Mouse (Mus musculus) ES-E14 (cell line): ENCODE data around the gene Stum. TPM values are rescaled to one million over a fixed set of nuclear protein-coding genes. Genes with fewer than 3 reads are reported as not detected.

ENCODE experiments used
- DNase-seq: peaks from one replicate; pipeline ENCODE4 v3.0.0-alpha.2; 2013; ENCODE audit warnings: low read depth, low spot score
- H3K27ac ChIP-seq: 2 replicates; pipeline ENCODE4 v1.5.1; 2012; ENCODE audit warnings: low read depth, mild to moderate bottlenecking, low read length, moderate library complexity, mixed read lengths; ENCODE audit not compliant: poor library complexity, insufficient read depth, severe bottlenecking
- H3K36me3 ChIP-seq: 2 replicates; pipeline ENCODE4 v1.6.1; 2012; ENCODE audit warnings: mild to moderate bottlenecking, low read length, moderate library complexity, mixed read lengths; ENCODE audit not compliant: control insufficient read depth, poor library complexity, insufficient read depth, severe bottlenecking
- H3K4me1 ChIP-seq, 2 experiments: fragments of 150-350 bp in 1 of 2; sonication (generic) in 1 of 2; 2 replicates each; pipeline ENCODE4 v1.6.1; 2012; ENCODE audit warnings: low read length in 2 of 2, mild to moderate bottlenecking in 1 of 2, mixed read lengths in 1 of 2; ENCODE audit not compliant: control insufficient read depth in 2 of 2, insufficient read depth in 2 of 2, poor library complexity in 1 of 2
- H3K4me3 ChIP-seq, 2 experiments: fragments of 150-350 bp in 1 of 2; sonication (generic) in 1 of 2; 2 replicates each; pipeline ENCODE4 v1.5.1; 2012; ENCODE audit warnings: low read length in 2 of 2, low read depth in 1 of 2, mild to moderate bottlenecking in 1 of 2, mixed read lengths in 1 of 2; ENCODE audit not compliant: insufficient read depth in 1 of 2, poor library complexity in 1 of 2, severe bottlenecking in 1 of 2
- H3K9ac ChIP-seq: 2 replicates; pipeline ENCODE4 v1.6.1; 2012; ENCODE audit warnings: low read depth, mild to moderate bottlenecking, low read length, mixed read lengths; ENCODE audit not compliant: poor library complexity, insufficient read depth, severe bottlenecking
- H3K9me3 ChIP-seq: fragments of 150-350 bp; sonication (generic); 2 replicates; pipeline ENCODE4 v1.6.1; 2012; ENCODE audit warnings: low read depth, mild to moderate bottlenecking, low read length; ENCODE audit not compliant: control insufficient read depth, insufficient read depth
- CHD2 ChIP-seq: IDR thresholded peaks from 2 replicates; pipeline ENCODE4 v1.6.1; 2014; ENCODE audit warnings: mild to moderate bottlenecking, low read depth, low read length, inconsistent platforms
- HCFC1 ChIP-seq: IDR thresholded peaks from 2 replicates; pipeline ENCODE4 v1.6.1; 2012; ENCODE audit warnings: low read length, inconsistent platforms, borderline replicate concordance; ENCODE audit not compliant: insufficient read depth
- MAFK ChIP-seq: IDR thresholded peaks from 2 replicates; pipeline ENCODE4 v1.6.1; 2014; ENCODE audit warnings: mild to moderate bottlenecking, low read depth, low read length, inconsistent platforms; ENCODE audit not compliant: insufficient read depth
- ZC3H11A ChIP-seq: IDR thresholded peaks from 2 replicates; pipeline ENCODE4 v1.6.1; 2012; ENCODE audit warnings: low read depth, mild to moderate bottlenecking, inconsistent platforms, low read length, borderline replicate concordance
- ZNF384 ChIP-seq: IDR thresholded peaks from 2 replicates; pipeline ENCODE4 v1.6.1; 2012; ENCODE audit warnings: low read depth, low read length, inconsistent platforms
- in situ Hi-C, 2 experiments: fragments of 600-800 bp; cut with MboI; formaldehyde crosslinking; loops; one replicate each; pipeline ENCODE4 v1.15.1; 2025; ENCODE audit warnings: low sequenced_read_pairs in 2 of 2, inconsistent platforms in 1 of 2; ENCODE audit not compliant: unreplicated experiment in 2 of 2
- total RNA-seq: library from RNA; depleted of rRNA; stranded (reverse); fragments of 300-350 nt; gene quantifications from 2 replicates; pipeline ENCODE4 v1.2.3, GENCODE M21; 2012

Gene Stum
- total RNA-seq, 1 experiment, result 0.18 TPM

DNA sequence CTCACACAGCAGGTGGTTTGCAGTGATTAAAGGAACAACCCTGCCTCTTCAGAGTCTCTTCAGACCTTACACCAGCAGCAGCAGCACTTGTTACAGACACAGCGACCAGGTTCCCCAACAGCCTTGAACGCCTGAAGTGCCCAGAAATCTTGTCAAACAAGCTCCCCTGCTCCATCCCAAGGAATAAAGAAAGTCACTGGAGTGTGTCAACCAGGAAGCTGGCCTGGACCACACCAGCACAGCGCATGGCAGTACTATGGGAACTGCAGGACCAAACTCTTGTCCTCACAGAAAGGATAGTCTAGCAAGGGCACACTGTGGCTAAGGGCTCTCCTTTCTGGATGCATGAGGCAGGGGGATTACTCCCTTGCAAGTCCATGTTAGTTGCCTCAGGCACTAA, 38.9 kb downstream of the Stum start:
- in situ Hi-C loops, result no loop called here
- no peak for TF ChIP-seq CHD2
- TF ChIP-seq ZNF384, result no peak
- TF ChIP-seq MAFK, result no peak
- TF ChIP-seq HCFC1, result no peak
- TF ChIP-seq ZC3H11A, result no peak
- no peaks in the 10 kb centered on the region for H3K9me3 ChIP-seq
- no peak overlapping the region for H3K9ac ChIP-seq
- H3K27ac ChIP-seq, result no peak overlapping the region
- no peak for DNase-seq
- H3K4me1 ChIP-seq, result no peaks in the 10 kb centered on the region; a peak in 1 of 4 replicates
- no peaks in the 10 kb centered on the region for H3K36me3 ChIP-seq
- no peak overlapping the region for H3K4me3 ChIP-seq

- Histone ChIP-seq H3K36me3 (no peaks in the 10 kb centered on the region), H3K27ac (no peak overlapping the region), H3K9ac (no peak overlapping the region), H3K4me1 (peaks cover 0 to 3% of the 10 kb centered on the region in 2 experiments; a peak in 1 of 4 replicates), H3K9me3 (no peaks in the 10 kb centered on the region), H3K4me3 (no peak overlapping the region)
- in situ Hi-C loops, result loop anchor here in 1 of 2 experiments (10.0 kb wide), 1 partner anchor 325 kb away; no protein-coding TSS in a partner anchor
- no peak for DNase-seq
- no peak for TF ChIP-seq ZNF384
- no peak for TF ChIP-seq CHD2
- no peak for TF ChIP-seq MAFK
- TF ChIP-seq ZC3H11A, result no peak
- no peak for TF ChIP-seq HCFC1
Measured at GRCm38 (mm10) chr1:180439496-180439895, 43.8 kb downstream of the Stum start.

GRCm38 (mm10) chr1:180434925-180435324, 48.4 kb downstream of the Stum start:
- TF ChIP-seq MAFK (no peak), ZC3H11A (no peak), HCFC1 (no peak), CHD2 (no peak), ZNF384 (no peak)
- Histone ChIP-seq H3K9me3 (no peaks in the 10 kb centered on the region), H3K27ac (no peak overlapping the region), H3K9ac (no peak overlapping the region), H3K4me1 (peaks cover 0 to 5% of the 10 kb centered on the region in 2 experiments; a peak in 2 of 4 replicates), H3K36me3 (no peaks in the 10 kb centered on the region), H3K4me3 (no peak overlapping the region)
- in situ Hi-C loops, result loop anchor here in 1 of 2 experiments (10.0 kb wide), 1 partner anchor 330 kb away; no protein-coding TSS in a partner anchor
- DNase-seq, result no peak

DNA sequence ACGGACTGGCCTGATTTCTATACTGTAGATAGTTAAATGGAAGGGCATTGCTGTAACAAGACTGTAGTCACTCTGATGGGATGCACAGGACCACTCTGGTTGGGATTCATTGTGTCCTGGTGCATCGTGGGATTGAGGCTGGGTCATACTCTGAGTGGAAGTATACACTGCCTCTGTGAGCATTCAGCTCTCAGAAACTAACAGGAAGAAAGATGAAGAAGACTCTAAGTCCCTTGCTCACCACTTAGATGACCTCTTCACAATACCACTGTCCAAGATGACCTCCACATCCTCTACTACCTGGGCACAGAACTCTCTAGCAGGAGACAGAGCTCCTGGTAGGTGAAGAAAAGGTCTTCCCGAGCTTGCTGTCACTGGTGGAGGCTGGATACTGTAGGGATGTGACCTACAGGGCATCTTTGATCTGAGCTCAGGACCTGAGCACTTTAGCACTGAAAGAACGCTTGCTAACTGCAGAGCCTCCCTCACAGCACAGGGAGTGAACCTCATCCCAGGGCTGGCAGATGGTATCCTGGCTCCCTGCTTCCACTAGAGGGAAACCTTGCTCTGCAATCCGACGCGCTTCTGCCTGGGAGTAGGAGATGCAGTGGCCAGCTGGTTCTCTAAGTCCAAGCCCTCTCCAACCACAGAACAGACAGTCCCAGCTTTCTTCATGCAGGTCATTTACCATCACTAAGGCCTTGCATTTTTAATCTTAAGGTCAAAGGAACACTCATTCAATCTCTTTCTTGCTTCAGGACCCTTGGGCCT, 49.3 kb downstream of the Stum start:
- TF ChIP-seq ZC3H11A (peak; percentile 78; the same call in 1 of the 2 replicates), ZNF384 (no peak)
- DNase-seq, result no peak
- Histone ChIP-seq H3K4me3 (no peak overlapping the region), H3K27ac (no peak overlapping the region), H3K9me3 (no peaks in the 10 kb centered on the region), H3K4me1 (peaks cover 0 to 5% of the 10 kb centered on the region in 2 experiments; a peak in 2 of 4 replicates), H3K36me3 (no peaks in the 10 kb centered on the region), H3K9ac (no peak overlapping the region)
- in situ Hi-C loops, result loop anchor here in 1 of 2 experiments (10.0 kb wide), 1 partner anchor 331 kb away; no protein-coding TSS in a partner anchor

GRCm38 (mm10) chr1:180433098-180433538, 50.2 kb downstream of the Stum start:
- Histone ChIP-seq H3K4me3 (peak overlapping the region in 1 of 2 experiments; percentile 29; a peak in 2 of 4 replicates), H3K9ac (peak overlapping the region; percentile 7; the same call in 1 of the 2 replicates), H3K27ac (no peak overlapping the region), H3K9me3 (no peaks in the 10 kb centered on the region), H3K4me1 (peaks cover 0 to 5% of the 10 kb centered on the region in 2 experiments; a peak in 2 of 4 replicates), H3K36me3 (no peaks in the 10 kb centered on the region)
- DNase-seq, result no peak
- in situ Hi-C loops, result loop anchor here in 1 of 2 experiments (10.0 kb wide), 1 partner anchor 332 kb away; no protein-coding TSS in a partner anchor
- TF ChIP-seq HCFC1, result no peak
- TF ChIP-seq CHD2, result no peak
- no peak for TF ChIP-seq ZNF384
- no peak for TF ChIP-seq ZC3H11A
- TF ChIP-seq MAFK, result no peak
